Mouse (Mus musculus) testis, adult 2 months (tissue): ENCODE data around the gene Hormad1.
"Not testable (repeated sequence)": the region's sequence is repeated elsewhere in the genome, so short reads cannot be mapped to it uniquely, and the experiment has no call there.

Experiments used
- CTCF ChIP-seq: fragments of 200-500 bp; IDR thresholded peaks from 2 replicates; pipeline ENCODE4 v1.5.1; 2012; ENCODE audit warnings: low read depth, mild to moderate bottlenecking, inconsistent platforms, low read length, moderate library complexity; ENCODE audit not compliant: control insufficient read depth, insufficient read depth, insufficient replicate concordance
- POLR2A ChIP-seq: fragments of 200-500 bp; IDR thresholded peaks from 2 replicates; pipeline ENCODE4 v1.6.1; 2012; ENCODE audit warnings: low read depth, mild to moderate bottlenecking, inconsistent platforms, low read length, moderate library complexity; ENCODE audit not compliant: control insufficient read depth

- not testable (repeated sequence) for TF ChIP-seq POLR2A, CTCF
These were observed 62.9 kb downstream of the Hormad1 start for GRCm38 (mm10) chr3:95622421-95622820.
